Mouse (Mus musculus) lung, postnatal 0 days (tissue): ENCODE measurements at regions not wholly inside any gene's neighbourhood (a gene's known extent, or its start where the extent isn't known, plus 50 kb on each side); places are given as distances from the start of the nearest gene placed in this dataset.

ENCODE experiments used
- CTCF ChIP-seq: IDR thresholded peaks from 2 replicates; pipeline ENCODE4 v1.5.1; 2016; ENCODE audit warnings: antibody characterized with exemption, mild to moderate bottlenecking
- EP300 ChIP-seq: IDR thresholded peaks from 2 replicates; pipeline ENCODE4 v1.6.1; 2016; ENCODE audit warnings: antibody characterized with exemption, mild to moderate bottlenecking, control low read depth

DNA sequence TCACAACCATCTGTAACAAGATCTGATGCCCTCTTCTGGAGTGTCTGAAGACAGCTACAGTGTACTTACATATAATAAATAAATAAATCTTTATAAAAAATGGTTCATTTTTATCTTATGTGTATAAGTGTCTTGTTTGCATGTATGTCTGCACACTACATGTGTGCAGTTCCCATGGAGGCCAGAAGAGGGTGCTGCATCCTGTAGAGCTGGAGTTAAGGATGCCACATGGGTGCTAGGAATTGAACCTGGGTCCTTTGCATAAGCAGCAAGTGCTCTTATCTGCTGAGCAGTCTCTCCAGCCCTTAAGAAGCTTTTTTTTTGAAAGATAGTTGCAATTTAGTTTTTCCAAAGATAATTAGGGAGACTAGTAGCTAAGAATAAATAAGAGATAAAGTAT, 264.9 kb downstream of the Uaca start:
- peak; percentile 30; the same call in 1 of the 2 replicates for TF ChIP-seq CTCF
- no peak for TF ChIP-seq EP300
